Mouse (Mus musculus) adipocyte (in vitro differentiated cells): ENCODE data around the gene Slbp.

Experiments used
- DNase-seq: peaks from one replicate; pipeline ENCODE4 v3.0.0-alpha.2; 2016; ENCODE audit warnings: low spot score

Gene Slbp

GRCm38 (mm10) chr5:33629301-33629987, 22.9 kb downstream of the Slbp start, which contains the start of the genes Fam53a and Gm9903:
Gene Fam53a (minus strand): TSS chr5:33629635.
Gene Gm9903 (plus strand): TSS chr5:33629925.
- peak; percentile 98 for DNase-seq

- DNase-seq = peak; percentile 72
These were observed 23.5 kb downstream of the Slbp start for GRCm38 (mm10) chr5:33628820-33629300.

- DNase-seq = peak; percentile 56
These were observed 24.4 kb downstream of the Slbp start for GRCm38 (mm10) chr5:33627968-33628367.

GRCm38 (mm10) chr5:33623766-33624165, 28.6 kb downstream of the Slbp start:
- no peak for DNase-seq

GRCm38 (mm10) chr5:33622671-33623070, 29.7 kb downstream of the Slbp start:
- peak; percentile 59 for DNase-seq

GRCm38 (mm10) chr5:33614391-33614790, 38.0 kb downstream of the Slbp start:
- no peak for DNase-seq

GRCm38 (mm10) chr5:33611795-33612194, 40.6 kb downstream of the Slbp start:
- DNase-seq = no peak

- DNase-seq = no peak
These were observed 43.1 kb downstream of the Slbp start for GRCm38 (mm10) chr5:33609226-33609625.

GRCm38 (mm10) chr5:33607434-33607833, 44.9 kb downstream of the Slbp start:
- DNase-seq = no peak

GRCm38 (mm10) chr5:33606631-33607030, 45.7 kb downstream of the Slbp start:
- DNase-seq = no peak

- no peak for DNase-seq
These were observed 47.1 kb downstream of the Slbp start for GRCm38 (mm10) chr5:33605314-33605713.

- no peak for DNase-seq
These were observed 58.8 kb downstream of the Slbp start for GRCm38 (mm10) chr5:33593620-33594019.

- DNase-seq = peak; percentile 86
These were observed 63.0 kb downstream of the Slbp start for GRCm38 (mm10) chr5:33589221-33589888.

- DNase-seq = no peak
These were observed 64.3 kb downstream of the Slbp start for GRCm38 (mm10) chr5:33588066-33588465.

- no peak for DNase-seq
These were observed 64.8 kb downstream of the Slbp start for GRCm38 (mm10) chr5:33587498-33588058.
